Mouse (Mus musculus) liver, embryonic 11.5 days (tissue): ENCODE measurements at regions not wholly inside any gene's neighbourhood (a gene's known extent, or its start where the extent isn't known, plus 50 kb on each side); places are given as distances from the start of the nearest gene placed in this dataset.
A peak's percentile ranks its signal among the peaks of the same experiment; 100 is the strongest.

ENCODE experiments used
- ATAC-seq: fragments of 200-750 bp; cut with Nextera tagmentation; replicated peaks from 2 replicates; pipeline ENCODE4 v1.8.0; 2017; ENCODE audit warnings: moderate number of reproducible peaks, mild to moderate bottlenecking, moderate TSS enrichment, moderate library complexity; ENCODE audit not compliant: low FRiP score
- DNase-seq: peaks from one replicate; pipeline ENCODE4 v3.0.0-alpha.2; 2017; ENCODE audit warnings: low spot score
- H3K27ac ChIP-seq: fragments of 300-500 bp; sonication (generic); 2 replicates; pipeline ENCODE4 v1.5.1; 2014; ENCODE audit warnings: mild to moderate bottlenecking, low read depth, low read length, control low read depth
- H3K27me3 ChIP-seq: fragments of 300-500 bp; sonication (generic); replicated peaks from 2 replicates; pipeline ENCODE4 v1.6.1; 2014; ENCODE audit warnings: low read length, mixed read lengths; ENCODE audit not compliant: control insufficient read depth, insufficient read depth
- H3K36me3 ChIP-seq: fragments of 300-500 bp; sonication (generic); 2 replicates; pipeline ENCODE4 v1.6.1; 2014; ENCODE audit warnings: mild to moderate bottlenecking, low read length, moderate library complexity, mixed read lengths; ENCODE audit not compliant: control insufficient read depth, insufficient read depth
- H3K4me1 ChIP-seq: fragments of 300-500 bp; sonication (generic); replicated peaks from 2 replicates; pipeline ENCODE4 v1.6.1; 2014; ENCODE audit warnings: low read length, mixed read lengths; ENCODE audit not compliant: control insufficient read depth, insufficient read depth
- H3K4me2 ChIP-seq: fragments of 300-500 bp; sonication (generic); 2 replicates; pipeline ENCODE4 v1.6.1; 2014; ENCODE audit warnings: mild to moderate bottlenecking, control low read depth, moderate library complexity
- H3K4me3 ChIP-seq: fragments of 300-500 bp; sonication (generic); 2 replicates; pipeline ENCODE4 v1.5.1; 2014; ENCODE audit warnings: low read depth, low read length, control low read depth
- H3K9ac ChIP-seq: fragments of 300-500 bp; sonication (generic); 2 replicates; pipeline ENCODE4 v1.6.1; 2014; ENCODE audit warnings: low read depth, low read length, control low read depth
- H3K9me3 ChIP-seq: fragments of 300-500 bp; sonication (generic); 2 replicates; pipeline ENCODE4 v1.6.1; 2016; ENCODE audit warnings: low read length, inconsistent platforms, mixed read lengths; ENCODE audit not compliant: control insufficient read depth
- WGBS: fragments of 180-500 bp; shearing (Covaris S2); extraction: QIAGEN DNeasy Blood & Tissue Kit; methylation state at CpG from one replicate; pipeline ENCODE4 v1.1.7; 2014; 5-methylcytosine and 5-hydroxymethylcytosine counted together

DNA sequence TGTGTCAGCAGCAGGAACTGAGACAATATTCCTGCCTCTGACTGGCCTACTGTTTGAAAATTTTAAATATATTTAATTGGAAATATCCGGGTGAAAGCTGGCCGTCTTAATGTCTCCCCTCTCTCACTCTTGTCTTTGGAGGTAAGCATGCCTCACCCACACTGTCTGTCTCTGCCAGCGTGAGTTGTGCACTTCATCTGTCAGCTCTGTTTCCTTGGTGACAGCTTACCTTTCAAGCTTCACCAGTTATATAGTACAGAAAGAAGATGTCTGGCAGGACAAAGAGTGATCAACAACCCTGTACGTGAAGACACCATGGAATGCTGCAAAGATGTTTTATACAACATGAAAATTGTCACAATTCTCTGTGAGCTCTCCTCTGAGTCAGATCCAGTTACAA is 155.3 kb downstream of the Ibtk start:
- H3K27me3 ChIP-seq: no peaks in the 10 kb centered on the region
- no peak overlapping the region for H3K4me2 ChIP-seq
- no peak overlapping the region for H3K9ac ChIP-seq
- H3K27ac ChIP-seq: no peak overlapping the region
- H3K9me3 ChIP-seq: no peaks in the 10 kb centered on the region
- H3K36me3 ChIP-seq: no peaks in the 10 kb centered on the region
- no peak for DNase-seq
- ATAC-seq: no peak
- no peak overlapping the region for H3K4me3 ChIP-seq
- H3K4me1 ChIP-seq: no peaks in the 10 kb centered on the region
- 76% methylated on average over 4 of the region's 4 CpGs for WGBS

DNA sequence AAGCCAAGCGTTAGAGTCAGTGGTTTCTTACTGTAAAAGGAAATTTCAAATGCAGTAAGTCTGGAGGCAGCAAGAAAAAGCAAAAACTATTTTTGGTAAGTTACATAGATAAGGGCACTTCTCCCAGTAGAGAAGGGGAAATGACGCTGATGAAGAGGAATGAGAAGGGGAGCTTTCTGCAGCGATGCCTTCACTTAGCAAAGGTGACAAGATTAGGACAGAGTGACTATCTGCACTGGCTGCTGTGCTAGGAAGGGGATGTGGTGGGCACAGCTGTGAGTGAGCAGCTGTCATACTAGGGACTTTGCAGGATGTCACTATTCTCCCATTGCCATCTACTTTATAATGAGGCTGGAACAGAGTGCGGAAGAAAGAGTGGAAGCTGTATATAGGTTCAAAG is 156.5 kb downstream of the Ibtk start:
- H3K36me3 ChIP-seq: no peaks in the 10 kb centered on the region
- 38% methylated on average over 4 of the region's 4 CpGs for WGBS
- H3K4me2 ChIP-seq: no peak overlapping the region
- H3K27ac ChIP-seq: no peak overlapping the region
- no peaks in the 10 kb centered on the region for H3K9me3 ChIP-seq
- DNase-seq (no peak), ATAC-seq (peak; percentile 49; the same call in 1 of the 2 replicates)
- no peak overlapping the region for H3K9ac ChIP-seq
- H3K27me3 ChIP-seq: no peaks in the 10 kb centered on the region
- H3K4me1 ChIP-seq: no peaks in the 10 kb centered on the region
- H3K4me3 ChIP-seq: no peak overlapping the region

- DNase-seq (no peak), ATAC-seq (no peak)
- Histone ChIP-seq H3K27me3 (no peaks in the 10 kb centered on the region), H3K9ac (no peak overlapping the region), H3K4me3 (no peak overlapping the region), H3K9me3 (no peaks in the 10 kb centered on the region), H3K27ac (no peak overlapping the region), H3K4me1 (no peaks in the 10 kb centered on the region), H3K4me2 (no peak overlapping the region), H3K36me3 (no peaks in the 10 kb centered on the region)
- 74% methylated on average over 3 of the region's 3 CpGs for WGBS
Observed at GRCm38 (mm10) chr9:85589210-85589609, 159.9 kb downstream of the Ibtk start.

- no peak overlapping the region for H3K4me2 ChIP-seq
- H3K27ac ChIP-seq: no peak overlapping the region
- no peaks in the 10 kb centered on the region for H3K27me3 ChIP-seq
- no peak overlapping the region for H3K4me3 ChIP-seq
- H3K36me3 ChIP-seq: no peaks in the 10 kb centered on the region
- ATAC-seq (peak; percentile 39; the same call in 1 of the 2 replicates), DNase-seq (no peak)
- WGBS: 48% methylated on average over 2 of the region's 2 CpGs
- 0 out of 2 replicates have a peak, but pooled peaks cover 2% of the 10 kb centered on the region for H3K9me3 ChIP-seq
- H3K9ac ChIP-seq: no peak overlapping the region
- H3K4me1 ChIP-seq: no peaks in the 10 kb centered on the region
Observed at GRCm38 (mm10) chr9:85588077-85588476, 161.1 kb downstream of the Ibtk start.

DNA sequence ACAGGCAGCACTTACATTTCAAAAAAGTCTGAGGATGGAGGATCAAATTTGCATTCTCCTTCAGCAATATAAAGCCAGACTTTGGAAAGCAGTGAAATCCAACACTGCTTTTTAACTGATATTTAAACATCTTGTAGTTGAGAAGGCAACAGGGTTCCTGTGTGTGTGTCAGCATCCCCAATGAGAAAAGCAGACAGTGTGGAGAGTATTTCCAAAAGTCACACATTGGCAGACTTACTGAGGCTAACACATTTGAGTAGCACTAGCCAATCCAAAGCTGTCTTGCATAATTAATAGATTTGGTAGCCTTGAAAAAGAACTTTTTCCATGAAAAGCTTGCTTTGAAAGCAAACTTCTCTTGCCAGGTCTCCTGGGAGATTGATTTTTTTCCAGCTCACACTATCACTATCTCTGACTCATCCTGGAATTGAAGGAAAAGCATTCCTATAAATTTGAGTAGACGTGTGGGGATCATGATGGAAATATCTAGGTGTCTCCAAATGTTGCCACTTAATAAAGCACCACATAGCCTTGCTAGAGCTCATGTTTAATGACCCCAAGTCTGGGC is 168.0 kb downstream of the Ibtk start:
- H3K27ac ChIP-seq: no peak overlapping the region
- H3K9ac ChIP-seq: no peak overlapping the region
- ATAC-seq (no peak), DNase-seq (no peak)
- H3K27me3 ChIP-seq: no peaks in the 10 kb centered on the region
- no peaks in the 10 kb centered on the region for H3K36me3 ChIP-seq
- 61% methylated on average over 1 of the region's 1 CpGs for WGBS
- H3K4me2 ChIP-seq: no peak overlapping the region
- no peaks in the 10 kb centered on the region for H3K4me1 ChIP-seq
- H3K9me3 ChIP-seq: 0 out of 2 replicates have a peak, but pooled peaks cover 2% of the 10 kb centered on the region
- no peak overlapping the region for H3K4me3 ChIP-seq

DNA sequence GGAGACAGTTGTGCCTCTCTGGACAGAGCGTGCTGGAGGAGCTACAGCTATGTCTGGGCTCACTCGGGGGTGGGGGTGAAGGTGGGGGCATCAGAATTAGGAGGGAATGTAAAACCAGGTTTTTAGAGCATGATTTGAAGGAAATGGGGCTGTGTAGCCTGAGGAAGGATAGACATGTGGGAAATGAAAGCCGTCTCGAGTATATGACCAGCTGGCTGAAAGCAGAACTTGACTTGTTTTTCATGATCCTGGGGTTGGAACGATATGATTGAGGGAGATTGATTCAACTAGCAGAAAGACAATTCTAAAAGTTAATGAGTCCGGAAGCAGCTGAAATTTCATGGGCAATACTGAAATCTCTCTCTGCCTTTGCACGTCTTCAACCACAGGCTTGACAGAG is 171.3 kb downstream of the Ibtk start:
- H3K27ac ChIP-seq: no peak overlapping the region
- H3K36me3 ChIP-seq: no peaks in the 10 kb centered on the region
- no peak overlapping the region for H3K4me2 ChIP-seq
- H3K9me3 ChIP-seq: no peaks in the 10 kb centered on the region
- no peak for DNase-seq
- no peak overlapping the region for H3K4me3 ChIP-seq
- no peaks in the 10 kb centered on the region for H3K27me3 ChIP-seq
- no peaks in the 10 kb centered on the region for H3K4me1 ChIP-seq
- WGBS: 82% methylated on average over 7 of the region's 7 CpGs
- H3K9ac ChIP-seq: no peak overlapping the region
- no peak for ATAC-seq

DNA sequence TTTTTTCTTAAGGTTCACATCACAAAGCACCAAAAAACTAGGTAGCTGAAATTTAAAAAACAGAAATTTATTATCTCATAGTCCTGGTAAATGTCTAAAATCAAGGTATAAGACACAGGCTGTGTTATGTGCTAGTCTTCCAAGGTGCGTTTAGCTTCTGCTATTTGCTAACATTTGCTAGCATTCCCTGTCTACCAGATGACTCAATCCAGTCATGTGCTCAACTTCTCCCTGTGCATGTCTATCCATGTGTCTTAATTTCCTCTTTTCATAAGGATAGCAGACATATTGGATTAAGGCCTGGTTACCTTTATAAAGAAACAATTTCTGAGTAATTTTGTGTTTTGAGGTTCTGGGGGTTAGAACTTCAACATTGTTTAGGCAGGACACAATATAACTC is 171.8 kb downstream of the Ibtk start:
- DNase-seq (no peak), ATAC-seq (no peak)
- no peak overlapping the region for H3K9ac ChIP-seq
- H3K4me3 ChIP-seq: no peak overlapping the region
- H3K27ac ChIP-seq: no peak overlapping the region
- H3K27me3 ChIP-seq: no peaks in the 10 kb centered on the region
- H3K4me1 ChIP-seq: no peaks in the 10 kb centered on the region
- no peak overlapping the region for H3K4me2 ChIP-seq
- H3K9me3 ChIP-seq: no peaks in the 10 kb centered on the region
- H3K36me3 ChIP-seq: no peaks in the 10 kb centered on the region
- 93% methylated on average over 1 of the region's 1 CpGs for WGBS

DNA sequence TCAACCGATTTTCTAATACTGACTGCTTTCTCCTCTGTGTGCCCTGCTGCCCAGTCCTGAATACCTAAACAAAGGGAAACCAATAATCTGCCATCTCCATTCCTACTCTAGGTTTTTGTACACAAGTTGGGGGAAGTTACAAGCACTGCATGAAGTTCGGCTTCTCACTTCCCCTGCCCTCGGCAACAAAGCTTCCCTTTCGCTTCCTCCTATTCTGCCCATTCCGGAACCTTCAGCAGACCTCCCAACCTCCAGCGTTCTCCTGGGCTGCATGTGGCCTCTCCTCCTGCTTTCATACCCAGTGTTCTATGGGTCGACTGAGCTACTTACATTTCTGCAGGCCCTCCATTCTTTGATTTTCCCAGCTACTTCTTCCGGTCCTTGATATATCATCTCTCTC is 180.3 kb downstream of the Ibtk start:
- DNase-seq (no peak), ATAC-seq (no peak)
- no peak overlapping the region for H3K4me2 ChIP-seq
- H3K4me1 ChIP-seq: no peaks in the 10 kb centered on the region
- no peaks in the 10 kb centered on the region for H3K27me3 ChIP-seq
- 68% methylated on average over 8 of the region's 8 CpGs for WGBS
- no peak overlapping the region for H3K4me3 ChIP-seq
- no peak overlapping the region for H3K9ac ChIP-seq
- no peaks in the 10 kb centered on the region for H3K36me3 ChIP-seq
- H3K27ac ChIP-seq: no peak overlapping the region
- no peaks in the 10 kb centered on the region for H3K9me3 ChIP-seq

DNA sequence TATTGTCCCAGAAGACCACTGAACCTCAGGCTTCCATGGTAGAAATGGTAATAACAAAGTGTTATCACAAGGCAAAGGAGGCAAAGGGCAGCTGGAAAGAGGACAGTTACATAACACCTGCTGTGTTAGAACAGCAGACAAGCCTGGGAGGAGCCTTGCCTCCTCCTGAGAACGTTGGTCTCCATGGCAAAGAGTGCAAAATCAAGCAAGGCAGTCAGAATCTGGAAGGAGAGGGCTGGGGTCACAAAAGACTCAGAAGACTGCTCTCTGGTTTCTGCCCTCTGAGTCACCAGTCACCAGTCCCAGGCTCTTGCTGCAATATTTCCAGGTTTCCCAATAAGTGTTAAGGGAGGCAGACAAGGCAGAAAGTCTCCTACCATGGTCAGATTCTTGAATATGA is 197.3 kb downstream of the Ibtk start:
- Histone ChIP-seq H3K9me3 (no peaks in the 10 kb centered on the region), H3K4me3 (no peak overlapping the region), H3K36me3 (no peaks in the 10 kb centered on the region), H3K4me2 (no peak overlapping the region), H3K27ac (no peak overlapping the region), H3K27me3 (no peaks in the 10 kb centered on the region), H3K9ac (no peak overlapping the region), H3K4me1 (no peaks in the 10 kb centered on the region)
- WGBS: 45% methylated on average over 1 of the region's 1 CpGs
- DNase-seq (no peak), ATAC-seq (no peak)
